Mouse (Mus musculus): ENCODE measurements at regions not wholly inside any gene's neighbourhood (a gene's known extent, or its start where the extent isn't known, plus 50 kb on each side); places are given as distances from the start of the nearest gene placed in this dataset.

DNA sequence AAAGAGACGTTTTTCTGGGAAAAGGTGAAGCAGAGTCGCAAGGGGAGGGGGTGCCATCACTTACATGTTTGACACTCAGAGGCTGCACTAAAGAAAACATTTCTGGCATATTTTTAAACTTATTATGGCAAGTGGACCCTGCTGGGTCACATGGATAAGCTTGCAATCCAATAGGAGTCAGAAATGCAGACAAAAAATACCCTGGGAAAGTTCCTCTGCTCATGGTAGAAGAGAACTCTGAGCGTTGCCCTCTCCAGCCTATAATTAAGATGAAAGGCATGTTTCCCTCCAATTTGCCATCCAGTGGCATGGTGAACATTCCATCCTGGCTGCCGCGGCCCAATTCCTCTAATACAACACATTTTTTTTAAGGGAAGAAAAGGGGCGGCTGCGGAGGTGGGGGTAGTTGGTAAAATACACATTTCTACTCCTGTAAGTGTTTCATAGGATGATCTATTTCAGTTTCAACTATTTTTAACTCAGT is 250.6 kb downstream of the Tgfb2 start:
- H3K9ac ChIP-seq (ENCODE audit: low read depth, low read length), result no peak overlapping the region
- TF ChIP-seq CTCF (IDR thresholded peaks at IDR 0.05; ENCODE audit: low read depth), result no peak
- H3K27me3 ChIP-seq (ENCODE audit: insufficient read depth, low read length), result no peaks in the 10 kb centered on the region
- DNase-seq (ENCODE audit: low spot score) (no peak), ATAC-seq (replicated peaks; ENCODE audit: low FRiP score, low read depth) (no peak)
- WGBS, result 63% methylated on average over 7 of the region's 7 CpGs
- H3K36me3 ChIP-seq (ENCODE audit: insufficient read depth, low read length), result no peaks in the 10 kb centered on the region
- H3K9me3 ChIP-seq (replicated peaks; ENCODE audit: low read length), result no peaks in the 10 kb centered on the region
- no peaks in the 10 kb centered on the region; the same call in 1 of the 2 replicates for H3K4me1 ChIP-seq (replicated peaks; ENCODE audit: insufficient read depth, low read length)
- H3K4me3 ChIP-seq (replicated peaks; ENCODE audit: low read depth, low read length), result no peak overlapping the region
- no peak overlapping the region for H3K4me2 ChIP-seq (ENCODE audit: low read length)
- H3K27ac ChIP-seq, result no peak overlapping the region

GRCm38 (mm10) chr1:186454393-186455085 is 251.2 kb downstream of the Tgfb2 start:
- ATAC-seq (replicated peaks; ENCODE audit: low FRiP score, low read depth), result no peak
- H3K4me2 ChIP-seq (ENCODE audit: low read length), result no peak overlapping the region
- no peak for DNase-seq (ENCODE audit: low spot score)
- H3K36me3 ChIP-seq (ENCODE audit: insufficient read depth, low read length), result no peaks in the 10 kb centered on the region
- no peaks in the 10 kb centered on the region for H3K9me3 ChIP-seq (replicated peaks; ENCODE audit: low read length)
- 27% methylated on average over 4 of the region's 4 CpGs for WGBS
- H3K4me1 ChIP-seq (replicated peaks; ENCODE audit: insufficient read depth, low read length), result no peaks in the 10 kb centered on the region; the same call in 1 of the 2 replicates
- no peak for TF ChIP-seq CTCF (IDR thresholded peaks at IDR 0.05; ENCODE audit: low read depth)
- no peaks in the 10 kb centered on the region for H3K27me3 ChIP-seq (ENCODE audit: insufficient read depth, low read length)
- H3K4me3 ChIP-seq (replicated peaks; ENCODE audit: low read depth, low read length), result no peak overlapping the region
- H3K9ac ChIP-seq (ENCODE audit: low read depth, low read length), result no peak overlapping the region
- no peak overlapping the region for H3K27ac ChIP-seq

DNA sequence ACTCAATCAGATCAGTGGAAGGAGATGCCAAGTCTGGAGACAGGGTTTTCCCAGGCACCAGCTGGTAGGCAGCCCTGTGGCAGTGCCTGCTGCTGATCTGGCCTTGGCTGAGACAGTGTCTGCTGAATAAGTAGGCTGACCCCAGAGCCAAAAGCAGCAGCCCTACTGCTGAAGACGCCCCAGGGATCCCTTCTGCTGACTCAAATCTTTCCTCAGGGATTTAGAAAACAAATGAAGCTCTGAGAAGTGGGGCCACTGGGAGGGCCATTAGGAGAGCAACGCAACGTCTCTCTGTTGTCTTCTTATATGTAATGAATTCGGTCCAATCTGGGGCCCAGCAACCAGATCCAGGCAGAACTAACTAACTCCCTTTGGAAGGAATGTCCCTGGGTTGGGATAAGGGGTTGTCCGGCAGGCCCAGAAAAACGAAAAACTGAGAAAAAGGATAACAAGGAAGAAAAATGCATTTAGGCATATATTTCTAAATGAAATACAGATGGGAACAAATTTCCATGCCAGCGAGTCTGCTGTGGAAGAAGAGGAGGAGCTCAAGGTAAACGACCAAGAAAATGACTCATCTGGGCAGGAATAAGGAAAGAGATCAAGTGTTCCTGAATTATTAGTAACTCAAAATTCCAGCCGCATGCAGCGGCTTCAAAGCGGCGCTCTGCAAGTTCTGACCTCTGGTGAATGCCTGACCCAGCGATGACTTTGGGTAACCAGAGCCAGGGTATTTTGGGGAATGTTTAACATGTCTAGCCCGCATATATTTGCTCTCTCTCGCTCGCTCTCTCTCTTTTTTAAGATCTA is 256.7 kb downstream of the Tgfb2 start:
- Histone ChIP-seq H3K9ac (ENCODE audit: low read depth, low read length) (no peak overlapping the region), H3K27ac (no peak overlapping the region), H3K4me3 (replicated peaks; ENCODE audit: low read depth, low read length) (no peak overlapping the region), H3K9me3 (replicated peaks; ENCODE audit: low read length) (no peaks in the 10 kb centered on the region), H3K4me1 (replicated peaks; ENCODE audit: insufficient read depth, low read length) (no peaks in the 10 kb centered on the region; the same call in 1 of the 2 replicates), H3K4me2 (ENCODE audit: low read length) (no peak overlapping the region), H3K36me3 (ENCODE audit: insufficient read depth, low read length) (no peaks in the 10 kb centered on the region), H3K27me3 (ENCODE audit: insufficient read depth, low read length) (no peaks in the 10 kb centered on the region)
- DNase-seq (ENCODE audit: low spot score) (no peak), ATAC-seq (replicated peaks; ENCODE audit: low FRiP score, low read depth) (no peak)
- TF ChIP-seq CTCF (IDR thresholded peaks at IDR 0.05; ENCODE audit: low read depth), result no peak
- whole genome bisulfite sequencing, result 32% methylated on average over 16 of the region's 16 CpGs

GRCm38 (mm10) chr1:186447521-186447920 is 258.3 kb downstream of the Tgfb2 start:
- H3K9ac ChIP-seq (ENCODE audit: low read depth, low read length), result no peak overlapping the region
- no peaks in the 10 kb centered on the region; the same call in 1 of the 2 replicates for H3K4me1 ChIP-seq (replicated peaks; ENCODE audit: insufficient read depth, low read length)
- no peak overlapping the region for H3K4me2 ChIP-seq (ENCODE audit: low read length)
- TF ChIP-seq CTCF (IDR thresholded peaks at IDR 0.05; ENCODE audit: low read depth), result no peak
- 39% methylated on average over 1 of the region's 1 CpGs for WGBS
- no peaks in the 10 kb centered on the region for H3K36me3 ChIP-seq (ENCODE audit: insufficient read depth, low read length)
- ATAC-seq (replicated peaks; ENCODE audit: low FRiP score, low read depth) (no peak), DNase-seq (ENCODE audit: low spot score) (no peak)
- no peaks in the 10 kb centered on the region for H3K9me3 ChIP-seq (replicated peaks; ENCODE audit: low read length)
- H3K27ac ChIP-seq, result no peak overlapping the region
- H3K4me3 ChIP-seq (replicated peaks; ENCODE audit: low read depth, low read length), result no peak overlapping the region
- no peaks in the 10 kb centered on the region for H3K27me3 ChIP-seq (ENCODE audit: insufficient read depth, low read length)

GRCm38 (mm10) chr1:186444701-186445131 is 261.1 kb downstream of the Tgfb2 start:
- ATAC-seq (replicated peaks; ENCODE audit: low FRiP score, low read depth) (no peak), DNase-seq (ENCODE audit: low spot score) (peak; percentile 79)

DNA sequence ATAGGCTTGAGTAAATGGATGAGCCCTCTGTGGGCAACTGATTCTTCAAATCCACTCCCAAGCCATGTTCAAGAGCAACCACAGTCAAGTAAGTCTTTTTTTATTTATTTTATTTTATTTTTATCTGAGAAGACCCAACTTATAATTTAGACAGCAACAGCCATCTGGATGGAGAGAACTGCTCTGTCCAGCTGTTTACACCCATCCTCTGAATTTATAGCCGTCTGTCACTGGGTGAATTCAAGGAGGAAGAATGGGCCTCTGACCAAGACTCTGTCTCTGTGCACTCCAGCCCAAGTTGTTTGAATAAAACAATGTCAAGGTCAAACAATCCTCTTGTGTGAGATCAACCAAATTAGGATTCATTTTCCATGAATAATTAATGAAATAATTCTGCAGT is 263.6 kb downstream of the Tgfb2 start:
- DNase-seq (ENCODE audit: low spot score), result no peak
- H3K27ac ChIP-seq, result no peak overlapping the region
- no peaks in the 10 kb centered on the region for H3K9me3 ChIP-seq (replicated peaks; ENCODE audit: low read length)
- H3K4me3 ChIP-seq (replicated peaks; ENCODE audit: low read depth, low read length), result no peak overlapping the region
- no peaks in the 10 kb centered on the region for H3K36me3 ChIP-seq (ENCODE audit: insufficient read depth, low read length)
- ATAC-seq (replicated peaks; ENCODE audit: low FRiP score, low read depth), result no peak
- H3K4me1 ChIP-seq (replicated peaks; ENCODE audit: insufficient read depth, low read length), result no peaks in the 10 kb centered on the region
- H3K27me3 ChIP-seq (ENCODE audit: insufficient read depth, low read length), result no peaks in the 10 kb centered on the region
- H3K4me2 ChIP-seq (ENCODE audit: low read length), result no peak overlapping the region
- H3K9ac ChIP-seq (ENCODE audit: low read depth, low read length), result no peak overlapping the region
- TF ChIP-seq CTCF (IDR thresholded peaks at IDR 0.05; ENCODE audit: low read depth), result no peak
- WGBS, result 76% methylated on average over 1 of the region's 1 CpGs

More at GRCm38 (mm10) chr1:186444701-186445131, 261.1 kb downstream of the Tgfb2 start:
- 47% methylated on average over 5 of the region's 5 CpGs for WGBS
- TF ChIP-seq CTCF (IDR thresholded peaks at IDR 0.05; ENCODE audit: low read depth), result no peak
- no peaks in the 10 kb centered on the region; the same call in 1 of the 2 replicates for H3K4me1 ChIP-seq (replicated peaks; ENCODE audit: insufficient read depth, low read length)
- H3K9me3 ChIP-seq (replicated peaks; ENCODE audit: low read length), result no peaks in the 10 kb centered on the region
- no peak overlapping the region for H3K4me3 ChIP-seq (replicated peaks; ENCODE audit: low read depth, low read length)
- H3K27ac ChIP-seq, result no peak overlapping the region
- H3K4me2 ChIP-seq (ENCODE audit: low read length), result no peak overlapping the region; the same call in 1 of the 2 replicates
- no peaks in the 10 kb centered on the region for H3K36me3 ChIP-seq (ENCODE audit: insufficient read depth, low read length)
- H3K27me3 ChIP-seq (ENCODE audit: insufficient read depth, low read length), result no peaks in the 10 kb centered on the region
- H3K9ac ChIP-seq (ENCODE audit: low read depth, low read length), result no peak overlapping the region

Data from kidney, postnatal 0 days (tissue).